Mouse (Mus musculus): ENCODE results near the gene Arap2.

The Arap2 gene

DNA sequence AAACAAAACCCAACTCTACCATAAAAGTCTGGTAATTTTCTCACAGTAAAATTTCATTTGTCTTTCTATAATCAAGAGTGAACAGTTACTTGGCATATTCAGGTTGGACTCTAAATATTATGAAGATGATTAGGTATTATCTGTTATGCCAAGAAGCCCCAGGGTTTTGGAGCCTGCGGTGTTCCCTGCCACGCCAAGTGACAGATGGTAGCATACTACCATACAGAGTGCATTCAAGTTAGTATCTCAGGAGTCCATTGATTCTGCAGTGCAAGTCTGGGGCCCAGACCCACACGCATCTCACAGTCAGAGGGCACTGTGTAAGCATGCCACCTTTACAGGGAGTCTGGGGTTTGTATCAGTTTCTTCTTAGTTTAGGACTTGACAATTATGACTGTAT lies 129.6 kb downstream of the Arap2 start:
- no peak for DNase-seq (ENCODE audit: low read depth, low spot score)

DNA sequence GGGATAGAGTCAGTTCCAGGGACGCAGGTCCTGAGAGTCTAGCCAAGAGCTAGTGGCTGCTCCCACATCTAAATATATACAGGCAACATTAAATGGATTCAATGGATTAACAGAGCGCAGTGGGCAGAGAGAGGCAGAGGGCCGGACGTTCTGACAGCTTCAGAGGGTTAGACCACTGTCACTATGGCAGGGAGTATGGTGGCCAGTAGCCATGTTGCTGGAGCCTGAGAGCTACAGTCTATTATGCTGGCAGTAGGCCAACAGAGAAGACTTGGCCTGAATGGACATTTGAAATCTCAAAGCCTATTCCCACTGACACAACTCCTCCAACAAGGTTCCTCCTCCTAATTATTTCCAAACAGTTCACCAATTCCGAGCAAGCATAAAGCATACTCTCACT lies 137.1 kb downstream of the Arap2 start:
- DNase-seq (ENCODE audit: low read depth, low spot score): no peak

DNA sequence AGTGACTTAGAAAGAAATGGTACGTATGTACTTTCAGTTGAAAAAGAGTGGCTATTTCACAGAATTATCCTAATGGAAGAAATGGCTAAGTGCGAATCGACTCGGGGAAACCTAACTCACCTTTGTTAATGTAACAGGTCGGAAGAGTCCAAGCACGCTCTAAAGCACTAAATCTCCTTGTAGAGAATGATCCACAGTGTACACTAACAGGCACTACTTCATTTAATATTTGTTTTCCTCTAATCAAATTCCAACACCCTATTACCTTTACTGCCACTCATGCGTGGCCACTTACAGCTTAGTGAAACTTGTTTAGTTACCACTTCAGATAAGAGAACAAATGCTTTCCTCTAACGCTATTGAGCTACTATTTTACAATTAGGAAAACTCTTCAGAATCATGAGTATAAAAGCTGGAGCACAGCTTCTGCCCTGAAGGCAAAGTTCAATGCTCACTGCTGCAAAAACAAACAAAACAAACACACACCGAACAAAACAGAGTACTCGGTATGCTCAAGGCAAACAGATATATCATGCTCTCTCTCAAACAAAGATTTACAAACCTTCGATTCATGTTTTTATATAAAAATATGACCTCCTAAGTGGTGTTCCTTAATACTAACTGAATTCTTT lies 143.0 kb downstream of the Arap2 start:
- no peak for DNase-seq (ENCODE audit: low read depth, low spot score)

DNA sequence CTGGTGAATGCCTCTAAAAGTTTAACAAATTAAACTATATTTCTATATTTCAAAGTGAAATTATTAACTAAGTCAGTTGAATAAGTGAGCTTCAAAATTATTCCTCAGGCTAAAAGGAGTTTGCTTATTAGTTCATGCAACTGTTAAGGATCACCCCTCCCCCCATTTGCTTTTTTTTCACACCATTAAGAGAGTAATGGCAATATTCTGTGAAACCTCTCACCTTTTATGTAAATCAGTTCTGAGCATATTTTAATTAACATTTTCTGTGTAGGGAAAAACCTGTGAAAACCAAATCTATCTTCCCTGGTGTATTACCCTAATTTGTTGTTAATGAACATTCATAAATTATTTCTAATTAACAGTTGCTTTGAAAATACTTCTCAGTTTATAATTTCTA lies 147.7 kb downstream of the Arap2 start:
- no peak for DNase-seq (ENCODE audit: low read depth, low spot score)

DNA sequence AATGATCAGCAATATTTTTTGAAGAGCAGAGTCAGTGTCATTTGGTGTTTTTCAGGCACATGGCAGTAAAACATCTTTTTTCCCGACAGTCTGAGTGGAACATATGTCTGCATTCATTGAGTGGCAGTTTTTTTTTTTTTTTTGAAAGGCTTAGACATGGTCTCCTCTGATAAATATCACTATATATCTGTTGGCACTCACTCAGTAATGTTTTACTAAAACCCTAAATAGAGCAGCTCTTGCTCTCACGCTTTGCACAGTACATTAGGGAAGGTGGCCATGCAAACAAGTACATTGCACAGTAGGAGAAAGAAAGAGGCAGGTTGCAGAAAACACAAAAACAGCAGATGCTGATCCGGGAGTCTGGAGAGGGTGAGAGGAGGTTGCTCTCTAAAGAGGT lies 154.0 kb downstream of the Arap2 start:
- no peak for DNase-seq (ENCODE audit: low read depth, low spot score)

DNA sequence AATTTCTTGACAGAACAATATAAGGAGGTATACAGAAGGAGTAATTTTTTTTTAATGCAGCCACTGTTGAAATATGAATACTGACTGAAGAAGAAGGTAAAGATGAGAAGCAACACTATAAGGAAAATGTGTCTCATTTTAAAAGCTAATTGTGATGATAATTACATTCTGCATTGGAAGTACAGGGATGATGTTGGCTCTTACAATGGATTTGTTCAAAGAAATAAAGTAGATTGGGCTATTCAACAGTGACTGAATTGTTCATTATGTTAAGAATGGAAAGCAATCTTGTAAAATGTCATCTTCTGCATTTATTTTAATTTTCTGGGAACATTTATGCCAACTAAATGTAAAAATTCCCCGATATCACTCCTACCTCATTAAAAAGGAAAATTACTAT lies 178.6 kb downstream of the Arap2 start:
- no peak for DNase-seq (ENCODE audit: low read depth, low spot score)

DNA sequence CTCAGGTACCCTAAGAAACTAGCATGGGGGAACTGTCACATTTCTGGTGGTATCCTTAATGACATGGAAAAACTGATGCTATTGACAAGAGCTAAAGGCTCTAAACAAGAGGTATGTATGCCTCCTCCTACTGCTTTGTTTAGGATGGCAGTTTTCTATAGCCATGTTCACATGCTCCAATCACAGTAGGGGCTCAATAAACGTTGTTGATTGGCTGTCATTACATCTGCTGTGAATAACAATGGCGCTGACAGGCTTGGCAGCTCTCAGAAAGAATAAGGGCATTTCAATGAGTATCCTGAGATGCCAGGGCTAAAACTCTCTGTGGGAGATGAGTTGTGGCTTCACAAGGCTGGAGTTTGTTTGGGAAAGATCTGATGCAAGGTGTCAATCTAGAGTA lies 183.3 kb downstream of the Arap2 start:
- DNase-seq (ENCODE audit: low read depth, low spot score): peak; percentile 17

DNA sequence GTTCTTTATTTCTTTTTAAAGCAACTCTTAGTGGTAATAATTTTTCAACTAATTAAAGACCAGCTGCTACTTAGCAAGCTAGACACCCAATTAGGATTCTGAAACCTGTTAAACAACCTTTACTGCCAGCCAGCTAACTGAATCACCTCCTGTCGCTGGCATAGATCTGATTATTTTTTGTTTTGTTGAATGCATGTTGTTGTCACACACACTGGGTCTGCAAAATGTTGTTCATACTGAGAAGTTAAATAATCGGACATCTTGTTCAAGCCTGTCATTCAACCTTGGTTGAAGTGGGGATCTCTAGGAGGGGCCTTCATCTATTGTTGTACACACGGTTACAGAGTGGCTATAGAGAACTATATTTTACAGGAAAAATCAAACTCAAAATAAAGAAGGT lies 184.3 kb downstream of the Arap2 start:
- no peak for DNase-seq (ENCODE audit: low read depth, low spot score)

DNA sequence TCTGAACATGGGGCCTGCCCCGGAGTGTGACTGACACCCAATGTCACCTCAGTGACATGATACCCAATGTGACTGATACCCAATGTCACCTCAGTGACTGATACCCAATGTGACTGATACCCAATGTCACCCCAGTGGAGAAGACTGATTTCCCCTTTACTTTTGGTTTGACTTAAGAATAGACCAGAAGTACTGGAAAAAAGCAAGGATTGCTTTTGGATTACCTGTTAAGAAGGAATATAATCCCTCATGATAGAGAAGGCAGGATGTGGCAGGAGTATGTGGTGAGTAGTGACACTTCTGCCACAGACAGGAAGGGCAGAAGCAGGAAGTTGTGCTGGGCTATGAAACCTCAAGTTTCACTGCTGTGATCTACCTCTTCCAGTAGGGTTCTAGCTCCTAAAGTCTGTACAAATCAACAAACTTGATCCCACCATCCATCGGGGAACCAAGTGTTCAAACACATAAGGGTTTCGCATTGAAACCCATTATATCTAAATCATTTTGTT lies 191.6 kb downstream of the Arap2 start:
- DNase-seq (ENCODE audit: low read depth, low spot score): no peak

All from ES-CJ7 (cell line).